Mouse (Mus musculus) neural tube, embryonic 12.5 days (tissue): ENCODE measurements at regions not wholly inside any gene's neighbourhood (a gene's known extent, or its start where the extent isn't known, plus 50 kb on each side); places are given as distances from the start of the nearest gene placed in this dataset.

Source experiments
- ATAC-seq: fragments of 200-750 bp; cut with Nextera tagmentation; 2 replicates; pipeline ENCODE4 v1.8.0; 2017; ENCODE audit warnings: low read depth, mild to moderate bottlenecking, moderate TSS enrichment, moderate library complexity; ENCODE audit not compliant: low FRiP score
- H3K27ac ChIP-seq: fragments of 300-500 bp; sonication (generic); 2 replicates; pipeline ENCODE4 v1.5.1; 2016
- H3K27me3 ChIP-seq: fragments of 300-500 bp; sonication (generic); replicated peaks from 2 replicates; pipeline ENCODE4 v1.6.1; 2016; ENCODE audit warnings: mild to moderate bottlenecking
- H3K36me3 ChIP-seq: fragments of 300-500 bp; sonication (generic); 2 replicates; pipeline ENCODE4 v1.6.1; 2016; ENCODE audit warnings: mild to moderate bottlenecking
- H3K4me1 ChIP-seq: fragments of 300-500 bp; sonication (generic); 2 replicates; pipeline ENCODE4 v1.6.1; 2016
- H3K4me2 ChIP-seq: fragments of 300-500 bp; sonication (generic); replicated peaks from 2 replicates; pipeline ENCODE4 v1.6.1; 2016; ENCODE audit warnings: mild to moderate bottlenecking
- H3K4me3 ChIP-seq: fragments of 300-500 bp; sonication (generic); 2 replicates; pipeline ENCODE4 v1.5.1; 2016
- H3K9ac ChIP-seq: fragments of 300-500 bp; sonication (generic); 2 replicates; pipeline ENCODE4 v1.6.1; 2016; ENCODE audit warnings: mild to moderate bottlenecking
- H3K9me3 ChIP-seq: fragments of 300-500 bp; sonication (generic); 2 replicates; pipeline ENCODE4 v1.6.1; 2016; ENCODE audit warnings: mild to moderate bottlenecking
- WGBS: fragments of 180-500 bp; shearing (Covaris S2); methylation state at CpG from one replicate; pipeline ENCODE4 v1.1.7; 2016; 5-methylcytosine and 5-hydroxymethylcytosine counted together

GRCm38 (mm10) chr5:97167401-97168249, 56.2 kb upstream of the Paqr3 start:
- Histone ChIP-seq H3K36me3 (no peaks in the 10 kb centered on the region), H3K9me3 (no peaks in the 10 kb centered on the region), H3K4me3 (no peak overlapping the region), H3K4me2 (no peak overlapping the region), H3K9ac (no peak overlapping the region), H3K27me3 (no peaks in the 10 kb centered on the region), H3K4me1 (no peaks in the 10 kb centered on the region; the same call in 1 of the 2 replicates), H3K27ac (no peak overlapping the region)
- ATAC-seq = peak; percentile 62
- 57% methylated on average over 18 of the region's 18 CpGs for WGBS

- Histone ChIP-seq H3K4me3 (no peak overlapping the region), H3K9ac (no peak overlapping the region), H3K9me3 (no peaks in the 10 kb centered on the region), H3K27ac (no peak overlapping the region), H3K27me3 (no peaks in the 10 kb centered on the region), H3K4me2 (no peak overlapping the region), H3K4me1 (no peaks in the 10 kb centered on the region; the same call in 1 of the 2 replicates), H3K36me3 (no peaks in the 10 kb centered on the region)
- peak; percentile 45; the same call in 1 of the 2 replicates for ATAC-seq
- 43% methylated on average over 4 of the region's 4 CpGs for WGBS
Measured at GRCm38 (mm10) chr5:97166128-97166883, 54.9 kb upstream of the Paqr3 start.
